Mouse (Mus musculus): ENCODE measurements around the gene Bend5. TPM values are rescaled to one million over a fixed set of nuclear protein-coding genes. Genes with fewer than 3 reads are reported as not detected.

The Bend5 gene
- total RNA-seq, 1 experiment from 2014 or later: 56.8 TPM

- no peak for ATAC-seq (ENCODE audit: extremely low read depth, insufficient number of reproducible peaks, low FRiP score, poor library complexity, severe bottlenecking)
Observed at GRCm38 (mm10) chr4:111473014-111473413, 58.2 kb downstream of the Bend5 start.

- ATAC-seq (ENCODE audit: extremely low read depth, insufficient number of reproducible peaks, low FRiP score, poor library complexity, severe bottlenecking): no peak
Observed at GRCm38 (mm10) chr4:111475374-111475971, 60.7 kb downstream of the Bend5 start.

- no peak for ATAC-seq (ENCODE audit: extremely low read depth, insufficient number of reproducible peaks, low FRiP score, poor library complexity, severe bottlenecking)
Observed at GRCm38 (mm10) chr4:111477507-111477906, 62.7 kb downstream of the Bend5 start.

GRCm38 (mm10) chr4:111483499-111483898 lies 68.7 kb downstream of the Bend5 start:
- ATAC-seq (ENCODE audit: extremely low read depth, insufficient number of reproducible peaks, low FRiP score, poor library complexity, severe bottlenecking): no peak

GRCm38 (mm10) chr4:111485189-111485588 lies 70.4 kb downstream of the Bend5 start:
- no peak for ATAC-seq (ENCODE audit: extremely low read depth, insufficient number of reproducible peaks, low FRiP score, poor library complexity, severe bottlenecking)

- no peak for ATAC-seq (ENCODE audit: extremely low read depth, insufficient number of reproducible peaks, low FRiP score, poor library complexity, severe bottlenecking)
Observed at GRCm38 (mm10) chr4:111486187-111486586, 71.4 kb downstream of the Bend5 start.

- no peak for ATAC-seq (ENCODE audit: extremely low read depth, insufficient number of reproducible peaks, low FRiP score, poor library complexity, severe bottlenecking)
Observed at GRCm38 (mm10) chr4:111487233-111487843, 72.5 kb downstream of the Bend5 start.

- ATAC-seq (ENCODE audit: extremely low read depth, insufficient number of reproducible peaks, low FRiP score, poor library complexity, severe bottlenecking): peak; percentile 69; the same call in 1 of the 2 replicates
Observed at GRCm38 (mm10) chr4:111493750-111494404, 79.1 kb downstream of the Bend5 start.

- ATAC-seq (ENCODE audit: extremely low read depth, insufficient number of reproducible peaks, low FRiP score, poor library complexity, severe bottlenecking): peak; percentile 66
Observed at GRCm38 (mm10) chr4:111495949-111496348, 81.1 kb downstream of the Bend5 start.

- no peak for ATAC-seq (ENCODE audit: extremely low read depth, insufficient number of reproducible peaks, low FRiP score, poor library complexity, severe bottlenecking)
Observed at GRCm38 (mm10) chr4:111498751-111499150, 83.9 kb downstream of the Bend5 start.

GRCm38 (mm10) chr4:111501441-111501840 lies 86.6 kb downstream of the Bend5 start:
- no peak for ATAC-seq (ENCODE audit: extremely low read depth, insufficient number of reproducible peaks, low FRiP score, poor library complexity, severe bottlenecking)

- ATAC-seq (ENCODE audit: extremely low read depth, insufficient number of reproducible peaks, low FRiP score, poor library complexity, severe bottlenecking): no peak
Observed at GRCm38 (mm10) chr4:111502965-111503727, 88.3 kb downstream of the Bend5 start.

- no peak for ATAC-seq (ENCODE audit: extremely low read depth, insufficient number of reproducible peaks, low FRiP score, poor library complexity, severe bottlenecking)
Observed at GRCm38 (mm10) chr4:111504952-111505351, 90.1 kb downstream of the Bend5 start.

All from neutrophil, adult 5-6 weeks (primary cell).